Mouse (Mus musculus): ENCODE results near the gene Ppm1n. TPM values are rescaled to one million over a fixed set of nuclear protein-coding genes. Genes with fewer than 3 reads are reported as not detected.
A peak's percentile ranks its signal among the peaks of the same experiment; 100 is the strongest.
"Not testable (repeated sequence)": the region's sequence is repeated elsewhere in the genome, so short reads cannot be mapped to it uniquely, and the experiment has no call there.

Gene Ppm1n
- polyA plus RNA-seq, 1 experiment from 2014 or later, result 0.51 TPM

- under 1% methylated on average over 20 of the region's 20 CpGs for WGBS
- Histone ChIP-seq H3K27ac (peak overlapping the region; percentile 76), H3K27me3 (ENCODE audit: poor library complexity, severe bottlenecking) (no peaks in the 10 kb centered on the region; the same call in 1 of the 2 replicates), H3K4me3 (peak overlapping the region; percentile 50), H3K9me3 (no peaks in the 10 kb centered on the region), H3K36me3 (replicated peaks) (peaks cover 40% of the 10 kb centered on the region), H3K4me1 (peaks cover 28% of the 10 kb centered on the region)
- no peak for DNase-seq (ENCODE audit: extremely low spot score, low spot score)
Observed at GRCm38 (mm10) chr7:19290969-19291596, 11.2 kb upstream of the Ppm1n start.

- peak; percentile 62 for DNase-seq (ENCODE audit: extremely low spot score, low spot score)
- peaks cover 47% of the 10 kb centered on the region for H3K27me3 ChIP-seq (ENCODE audit: poor library complexity, severe bottlenecking)
- no peak overlapping the region for H3K4me3 ChIP-seq
- peaks cover 18% of the 10 kb centered on the region for H3K4me1 ChIP-seq
- peaks cover 25% of the 10 kb centered on the region for H3K36me3 ChIP-seq (replicated peaks)
- H3K27ac ChIP-seq, result no peak overlapping the region
- 0 out of 2 replicates have a peak, but pooled peaks cover 4% of the 10 kb centered on the region for H3K9me3 ChIP-seq
- 32% methylated on average over 4 of the region's 4 CpGs for WGBS
Observed at GRCm38 (mm10) chr7:19284763-19285162, 4.9 kb upstream of the Ppm1n start.

- Histone ChIP-seq H3K27ac (peak overlapping the region; percentile 90; the same call in 1 of the 2 replicates), H3K4me1 (peaks cover 27% of the 10 kb centered on the region), H3K4me3 (peak overlapping the region; percentile 90), H3K9me3 (0 out of 2 replicates have a peak, but pooled peaks cover 4% of the 10 kb centered on the region), H3K27me3 (ENCODE audit: poor library complexity, severe bottlenecking) (peaks cover 61% of the 10 kb centered on the region), H3K36me3 (replicated peaks) (peaks cover 20% of the 10 kb centered on the region)
- no peak for DNase-seq (ENCODE audit: extremely low spot score, low spot score)
- 44% methylated on average over 14 of the region's 14 CpGs for WGBS
Observed at GRCm38 (mm10) chr7:19283406-19283804, 3.5 kb upstream of the Ppm1n start.

GRCm38 (mm10) chr7:19282791-19283405 is 3.0 kb upstream of the Ppm1n start:
- peaks cover 27% of the 10 kb centered on the region for H3K4me1 ChIP-seq
- peaks cover 66% of the 10 kb centered on the region for H3K27me3 ChIP-seq (ENCODE audit: poor library complexity, severe bottlenecking)
- H3K4me3 ChIP-seq, result peak overlapping the region; percentile 90
- DNase-seq (ENCODE audit: extremely low spot score, low spot score), result peak; percentile 63
- peak overlapping the region; percentile 90 for H3K27ac ChIP-seq
- H3K9me3 ChIP-seq, result 0 out of 2 replicates have a peak, but pooled peaks cover 4% of the 10 kb centered on the region
- 1% methylated on average over 34 of the region's 35 CpGs for WGBS
- peaks cover 17% of the 10 kb centered on the region for H3K36me3 ChIP-seq (replicated peaks)

- H3K27ac ChIP-seq, result peak within 1 kb of the TSS; percentile 90
- under 1% methylated on average over 37 of the region's 37 CpGs for WGBS
- DNase-seq (ENCODE audit: extremely low spot score, low spot score), result peak; percentile 89
- peaks cover 27% of the 10 kb centered on the region for H3K4me1 ChIP-seq
- peaks cover 71% of the 10 kb centered on the region for H3K27me3 ChIP-seq (ENCODE audit: poor library complexity, severe bottlenecking)
- H3K9me3 ChIP-seq, result 0 out of 2 replicates have a peak, but pooled peaks cover 4% of the 10 kb centered on the region
- H3K4me3 ChIP-seq, result peak within 1 kb of the TSS; percentile 90
- H3K36me3 ChIP-seq (replicated peaks), result peaks cover 13% of the 10 kb centered on the region
Observed at GRCm38 (mm10) chr7:19282385-19282784, 2.5 kb upstream of the Ppm1n start, which contains the start of gene Rtn2. Gene Rtn2 (plus strand): TSS chr7:19282624.

GRCm38 (mm10) chr7:19281680-19282304 is 1.9 kb upstream of the Ppm1n start:
- Histone ChIP-seq H3K27me3 (ENCODE audit: poor library complexity, severe bottlenecking) (peaks cover 77% of the 10 kb centered on the region), H3K4me1 (peaks cover 27% of the 10 kb centered on the region), H3K4me3 (peak overlapping the region; percentile 90), H3K27ac (0 out of 2 replicates have a peak overlapping the region, but pooled peaks have one; percentile 90)
- 36% methylated on average over 6 of the region's 6 CpGs for WGBS
- not testable (repeated sequence) for H3K36me3 ChIP-seq (replicated peaks); DNase-seq (ENCODE audit: extremely low spot score, low spot score); H3K9me3 ChIP-seq

- 2% methylated on average over 34 of the region's 34 CpGs for WGBS
- DNase-seq (ENCODE audit: extremely low spot score, low spot score), result no peak
- Histone ChIP-seq H3K9me3 (0 out of 2 replicates have a peak, but pooled peaks cover 4% of the 10 kb centered on the region), H3K27ac (0 out of 2 replicates have a peak overlapping the region, but pooled peaks have one; percentile 35), H3K4me3 (peak overlapping the region; percentile 47), H3K4me1 (peaks cover 27% of the 10 kb centered on the region), H3K36me3 (replicated peaks) (no peaks in the 10 kb centered on the region), H3K27me3 (ENCODE audit: poor library complexity, severe bottlenecking) (peaks cover 70% of the 10 kb centered on the region)
Observed at GRCm38 (mm10) chr7:19279052-19279451, 812 bp downstream of the Ppm1n start.

GRCm38 (mm10) chr7:19276253-19276652 is 3.6 kb downstream of the Ppm1n start:
- WGBS, result 53% methylated on average over 4 of the region's 4 CpGs
- no peak for DNase-seq (ENCODE audit: extremely low spot score, low spot score)
- H3K9me3 ChIP-seq, result no peaks in the 10 kb centered on the region
- peaks cover 45% of the 10 kb centered on the region for H3K27me3 ChIP-seq (ENCODE audit: poor library complexity, severe bottlenecking)
- H3K4me1 ChIP-seq, result peaks cover 15% of the 10 kb centered on the region
- no peak overlapping the region for H3K27ac ChIP-seq
- H3K4me3 ChIP-seq, result no peak overlapping the region
- H3K36me3 ChIP-seq (replicated peaks), result no peaks in the 10 kb centered on the region

- Histone ChIP-seq H3K4me3 (peak overlapping the region; percentile 99), H3K4me1 (peaks cover 36% of the 10 kb centered on the region), H3K9me3 (no peaks in the 10 kb centered on the region), H3K36me3 (replicated peaks) (peaks cover 16% of the 10 kb centered on the region), H3K27me3 (ENCODE audit: poor library complexity, severe bottlenecking) (peaks cover 5% of the 10 kb centered on the region), H3K27ac (peak overlapping the region; percentile 94)
- peak; percentile 80 for DNase-seq (ENCODE audit: extremely low spot score, low spot score)
- WGBS, result under 1% methylated on average over 36 of the region's 36 CpGs
Observed at GRCm38 (mm10) chr7:19272173-19272764, 7.6 kb downstream of the Ppm1n start.

- Histone ChIP-seq H3K9me3 (no peaks in the 10 kb centered on the region), H3K36me3 (replicated peaks) (peaks cover 18% of the 10 kb centered on the region), H3K27me3 (ENCODE audit: poor library complexity, severe bottlenecking) (no peaks in the 10 kb centered on the region), H3K27ac (peak within 1 kb of the TSS; percentile 94), H3K4me3 (peak within 1 kb of the TSS; percentile 99), H3K4me1 (peaks cover 43% of the 10 kb centered on the region)
- under 1% methylated on average over 62 of the region's 62 CpGs for WGBS
- peak; percentile 83 for DNase-seq (ENCODE audit: extremely low spot score, low spot score)
Observed at GRCm38 (mm10) chr7:19271238-19272172, 8.4 kb downstream of the Ppm1n start, which contains the start of gene Vasp. Gene Vasp (minus strand): TSS chr7:19271817.

GRCm38 (mm10) chr7:19270509-19271237 is 9.2 kb downstream of the Ppm1n start:
- under 1% methylated on average over 21 of the region's 21 CpGs for WGBS
- peak; percentile 32 for DNase-seq (ENCODE audit: extremely low spot score, low spot score)

More at GRCm38 (mm10) chr7:19270509-19271237, 9.2 kb downstream of the Ppm1n start:
- Histone ChIP-seq H3K4me1 (peaks cover 51% of the 10 kb centered on the region), H3K36me3 (replicated peaks) (peaks cover 27% of the 10 kb centered on the region), H3K4me3 (peak overlapping the region; percentile 99), H3K27me3 (ENCODE audit: poor library complexity, severe bottlenecking) (no peaks in the 10 kb centered on the region), H3K9me3 (no peaks in the 10 kb centered on the region), H3K27ac (peak overlapping the region; percentile 94)

All from forebrain, embryonic 10.5 days (tissue).